Mouse (Mus musculus) limb, embryonic 14.5 days (tissue): ENCODE measurements around the gene Nhlh1. TPM values are rescaled to one million over a fixed set of nuclear protein-coding genes. Genes with fewer than 3 reads are reported as not detected.

Experiments
- ATAC-seq: fragments of 200-750 bp; cut with Nextera tagmentation; 2 replicates; pipeline ENCODE4 v1.8.0; 2017; ENCODE audit warnings: low read depth, moderate number of reproducible peaks, moderate TSS enrichment; ENCODE audit not compliant: low FRiP score
- DNase-seq: peaks from one replicate; pipeline ENCODE4 v3.0.0-alpha.2; 2015; ENCODE audit warnings: low spot score
- H3K27ac ChIP-seq: fragments of 300-500 bp; sonication (generic); replicated peaks from 2 replicates; pipeline ENCODE4 v1.5.1; 2014; ENCODE audit warnings: low read depth, mild to moderate bottlenecking, low read length, moderate library complexity, mixed read lengths
- H3K27me3 ChIP-seq: fragments of 300-500 bp; sonication (generic); 2 replicates; pipeline ENCODE4 v1.6.1; 2014; ENCODE audit warnings: low read length, mixed read lengths; ENCODE audit not compliant: control insufficient read depth, insufficient read depth
- H3K36me3 ChIP-seq: fragments of 300-500 bp; sonication (generic); 2 replicates; pipeline ENCODE4 v1.6.1; 2014; ENCODE audit warnings: mild to moderate bottlenecking, low read length, moderate library complexity, mixed read lengths; ENCODE audit not compliant: control insufficient read depth, insufficient read depth
- H3K4me1 ChIP-seq: fragments of 300-500 bp; sonication (generic); 2 replicates; pipeline ENCODE4 v1.6.1; 2014; ENCODE audit warnings: antibody characterized with exemption, low read length, mixed read lengths; ENCODE audit not compliant: control insufficient read depth, insufficient read depth
- H3K4me2 ChIP-seq: fragments of 300-500 bp; sonication (generic); replicated peaks from 2 replicates; pipeline ENCODE4 v1.6.1; 2014; ENCODE audit warnings: low read depth, mild to moderate bottlenecking, low read length, moderate library complexity; ENCODE audit not compliant: severe bottlenecking
- H3K4me3 ChIP-seq: fragments of 300-500 bp; sonication (generic); replicated peaks from 2 replicates; pipeline ENCODE4 v1.5.1; 2014; ENCODE audit warnings: low read length
- H3K9ac ChIP-seq: fragments of 300-500 bp; sonication (generic); 2 replicates; pipeline ENCODE4 v1.6.1; 2014; ENCODE audit warnings: mild to moderate bottlenecking, low read depth, low read length, moderate library complexity; ENCODE audit not compliant: severe bottlenecking
- H3K9me3 ChIP-seq: fragments of 300-500 bp; sonication (generic); 2 replicates; pipeline ENCODE4 v1.6.1; 2016; ENCODE audit warnings: low read length; ENCODE audit not compliant: control insufficient read depth
- POLR2A ChIP-seq: fragments of 200-500 bp; IDR thresholded peaks from 2 replicates; pipeline ENCODE4 v1.8.0; 2012; ENCODE audit warnings: inconsistent platforms, mild to moderate bottlenecking, moderate library complexity, borderline replicate concordance; ENCODE audit not compliant: insufficient read depth, insufficient read length; ENCODE audit errors: extremely low read depth
- WGBS: fragments of 180-500 bp; shearing (Covaris S2); extraction: QIAGEN DNeasy Blood & Tissue Kit; methylation state at CpG from one replicate; pipeline ENCODE4 v1.1.7; 2014; 5-methylcytosine and 5-hydroxymethylcytosine counted together
- polyA plus RNA-seq, 2 experiments: library from polyadenylated mRNA; depleted of rRNA in 1 of 2; stranded (reverse) in 1 of 2; unstranded in 1 of 2; fragments of >200 nt; fragmentation: Nextera tagmentation in 1 of 2; extraction: Ambion mirVana in 1 of 2; gene quantifications; 2 replicates each; pipeline versions ENCODE4 v1.2.1 to v1.2.3; 2012 to 2014

Gene Nhlh1
- polyA plus RNA-seq, 2 experiments, result 0.25 TPM; not detected in 1

GRCm38 (mm10) chr1:172046410-172046809 lies 11.0 kb downstream of the Nhlh1 start:
- no peak overlapping the region for H3K4me3 ChIP-seq
- no peaks in the 10 kb centered on the region for H3K27me3 ChIP-seq
- H3K4me1 ChIP-seq, result peaks cover 3% of the 10 kb centered on the region
- WGBS, result 67% methylated on average over 8 of the region's 8 CpGs
- no peak overlapping the region for H3K4me2 ChIP-seq
- no peak overlapping the region for H3K27ac ChIP-seq
- H3K9ac ChIP-seq, result no peak overlapping the region
- DNase-seq, result no peak
- no peak for TF ChIP-seq POLR2A
- no peak for ATAC-seq
- no peaks in the 10 kb centered on the region for H3K36me3 ChIP-seq
- H3K9me3 ChIP-seq, result no peaks in the 10 kb centered on the region

GRCm38 (mm10) chr1:172029914-172030313 lies 27.5 kb downstream of the Nhlh1 start:
- no peak for TF ChIP-seq POLR2A
- Histone ChIP-seq H3K4me1 (peaks cover 10% of the 10 kb centered on the region), H3K4me2 (no peak overlapping the region), H3K9ac (no peak overlapping the region), H3K27ac (no peak overlapping the region), H3K36me3 (no peaks in the 10 kb centered on the region), H3K9me3 (no peaks in the 10 kb centered on the region), H3K27me3 (no peaks in the 10 kb centered on the region), H3K4me3 (no peak overlapping the region)
- ATAC-seq (no peak), DNase-seq (no peak)
- 91% methylated on average over 2 of the region's 2 CpGs for WGBS

GRCm38 (mm10) chr1:172028394-172029275 lies 28.7 kb downstream of the Nhlh1 start, which contains the start of gene Vangl2:
Vangl2 (minus strand) TSS chr1:172028444.
- ATAC-seq (no peak), DNase-seq (no peak)
- 59% methylated on average over 21 of the region's 21 CpGs for WGBS
- no peak for TF ChIP-seq POLR2A
- Histone ChIP-seq H3K27me3 (no peaks in the 10 kb centered on the region), H3K9me3 (no peaks in the 10 kb centered on the region), H3K4me2 (peak within 1 kb of the TSS; percentile 52), H3K4me1 (peaks cover 16% of the 10 kb centered on the region), H3K36me3 (no peaks in the 10 kb centered on the region), H3K27ac (peak within 1 kb of the TSS; percentile 92), H3K9ac (peak within 1 kb of the TSS; percentile 97), H3K4me3 (peak within 1 kb of the TSS; percentile 95)

- Histone ChIP-seq H3K27me3 (no peaks in the 10 kb centered on the region), H3K9ac (peak overlapping the region; percentile 97), H3K4me1 (peaks cover 16% of the 10 kb centered on the region), H3K27ac (peak overlapping the region; percentile 92), H3K36me3 (no peaks in the 10 kb centered on the region), H3K4me3 (peak overlapping the region; percentile 95), H3K9me3 (no peaks in the 10 kb centered on the region), H3K4me2 (peak overlapping the region; percentile 52)
- DNase-seq (no peak), ATAC-seq (no peak)
- WGBS, result 5% methylated on average over 10 of the region's 10 CpGs
- TF ChIP-seq POLR2A, result no peak
Observed at GRCm38 (mm10) chr1:172027809-172028102, 29.6 kb downstream of the Nhlh1 start.

GRCm38 (mm10) chr1:172027010-172027808 lies 30.2 kb downstream of the Nhlh1 start:
- Histone ChIP-seq H3K4me3 (peak overlapping the region; percentile 95), H3K4me2 (peak overlapping the region; percentile 52), H3K9ac (peak overlapping the region; percentile 97), H3K4me1 (peaks cover 17% of the 10 kb centered on the region), H3K27me3 (no peaks in the 10 kb centered on the region), H3K9me3 (no peaks in the 10 kb centered on the region), H3K36me3 (no peaks in the 10 kb centered on the region), H3K27ac (peak overlapping the region; percentile 92)
- TF ChIP-seq POLR2A, result peak; percentile 54; the same call in 1 of the 2 replicates
- under 1% methylated on average over 43 of the region's 54 CpGs for WGBS
- ATAC-seq (peak; percentile 90), DNase-seq (peak; percentile 87)
